Comparison of ENCODE assay signal across 8 mouse cellular contexts in genomic region chr1:119997644-119998043, GRCm38 (mm10). TPM values are rescaled to one million over a fixed set of nuclear protein-coding genes. Genes with fewer than 3 reads are reported as not detected.
DNase-seq lines count a peak whose midpoint lies in the region; ATAC-seq and TF ChIP-seq lines count a peak whose summit lies in the region.

No protein-coding gene starts in this region.

- no peaks in the 10 kb centered on the region for H3K9me3 ChIP-seq in kidney, embryonic 15.5 days (replicated peaks)

- no peaks in the 10 kb centered on the region for H3K4me1 ChIP-seq in embryonic fibroblast, embryonic 13.5 days (ENCODE audit: control insufficient read depth, insufficient read depth, low read length)
- peaks cover 10% of the 10 kb centered on the region for H3K4me1 ChIP-seq in kidney, embryonic 15.5 days

- H3K27ac ChIP-seq in layer of hippocampus, adult 2 months = no peak overlapping the region
- H3K27ac ChIP-seq in embryonic fibroblast, embryonic 13.5 days (ENCODE audit: insufficient read depth, low read length) = no peak overlapping the region
- no peak overlapping the region for H3K27ac ChIP-seq in kidney, embryonic 15.5 days

- peak; percentile 71 for ATAC-seq in kidney, embryonic 15.5 days (replicated peaks; ENCODE audit: low FRiP score)
- 0 out of 2 replicates have a peak, but pooled peaks have one; percentile 43 for ATAC-seq in megakaryocyte progenitor cell, adult 5-6 weeks (replicated peaks; ENCODE audit: poor library complexity)

- 0 out of 2 replicates have a peak, but pooled peaks cover 2% of the 10 kb centered on the region for H3K27me3 ChIP-seq in kidney, embryonic 15.5 days

- no peaks in the 10 kb centered on the region for H3K36me3 ChIP-seq in kidney, embryonic 15.5 days

- TF ChIP-seq CTCF in layer of hippocampus, adult 2 months (conservative IDR thresholded peaks at IDR 0.05) = peak; percentile 25
- TF ChIP-seq CTCF in embryonic fibroblast, embryonic 13.5 days (IDR thresholded peaks at IDR 0.05; ENCODE audit: borderline replicate concordance, insufficient read depth, low read length) = no peak

- DNase-seq in layer of hippocampus, adult 2 months (ENCODE audit: low spot score in 2 of 2) = no peak
- no peak for DNase-seq in layer of hippocampus, adult 8-10 months (ENCODE audit: low spot score in 2 of 2)
- no peak for DNase-seq in T-cell, adult 2 months (ENCODE audit: low spot score)
- no peak for DNase-seq in frontal cortex, postnatal 10 days (ENCODE audit: low spot score in 2 of 2)
- no peak for DNase-seq in right cerebral cortex, adult 18-20 months

- H3K9ac ChIP-seq in kidney, embryonic 15.5 days = no peak overlapping the region

- peak overlapping the region; percentile 79 for H3K4me2 ChIP-seq in kidney, embryonic 15.5 days

- 24% methylated on average over 5 of the region's 5 CpGs for WGBS in kidney, embryonic 15.5 days

- no peak for TF ChIP-seq POLR2A in embryonic fibroblast, embryonic 13.5 days (IDR thresholded peaks at IDR 0.05; ENCODE audit: low read depth, low read length)

- H3K4me3 ChIP-seq in layer of hippocampus, adult 2 months = peak overlapping the region; percentile 58
- peak overlapping the region; percentile 61; the same call in 1 of the 2 replicates for H3K4me3 ChIP-seq in embryonic fibroblast, embryonic 13.5 days (ENCODE audit: insufficient read depth, low read length)
- peak overlapping the region; percentile 63 for H3K4me3 ChIP-seq in kidney, embryonic 15.5 days (replicated peaks)

RNA-seq across cellular contexts. Expression of gene Cfap221, which starts 0.6 kb away (rescaled TPM):
- under 1 TPM; 0.28 to 0.29 TPM for total RNA-seq in layer of hippocampus, adult 2 months (2021)
- total RNA-seq in layer of hippocampus, adult 8-10 months (2022) = 1 to 10 TPM in 1 of 4 experiments, under 1 TPM in 3; 0.47 to 1.1 (median 0.57) TPM
- polyA plus RNA-seq in embryonic fibroblast, embryonic 13.5 days (2011; ENCODE audit: insufficient read length, low read depth, missing spikeins) = not detected in 2 replicates
- 0.06 and 0.08 TPM in 2 replicates for polyA plus RNA-seq in kidney, embryonic 15.5 days (2015; fragmentation: Nextera tagmentation; extraction: Ambion mirVana)
- not detected in 2 replicates for total RNA-seq in megakaryocyte progenitor cell, adult 5-6 weeks (2015)
- total RNA-seq in megakaryocyte progenitor cell, adult 5-6 weeks (2017) = not detected in 2 replicates

RNA-seq across cellular contexts. Expression of gene Sctr, which starts 9.1 kb away (rescaled TPM):
- 1 to 10 TPM; 1.0 to 1.8 TPM for total RNA-seq in layer of hippocampus, adult 2 months (2021)
- 1 to 10 TPM; 1.1 to 2.7 (median 1.7) TPM for total RNA-seq in layer of hippocampus, adult 8-10 months (2022)
- polyA plus RNA-seq in embryonic fibroblast, embryonic 13.5 days (2011; ENCODE audit: insufficient read length, low read depth, missing spikeins) = not detected in 2 replicates
- 0.63 and 1.2 TPM in 2 replicates for polyA plus RNA-seq in kidney, embryonic 15.5 days (2015; fragmentation: Nextera tagmentation; extraction: Ambion mirVana)
- total RNA-seq in megakaryocyte progenitor cell, adult 5-6 weeks (2015) = not detected in 2 replicates
- total RNA-seq in megakaryocyte progenitor cell, adult 5-6 weeks (2017) = not detected in 2 replicates
